Mouse (Mus musculus) lung, embryonic 14.5 days (tissue): ENCODE results near the gene Srgn. TPM values are rescaled to one million over a fixed set of nuclear protein-coding genes. Genes with fewer than 3 reads are reported as not detected.

Experiments
- ATAC-seq: fragments of 200-750 bp; cut with Nextera tagmentation; 2 replicates; pipeline ENCODE4 v1.8.0; 2017; ENCODE audit warnings: mild to moderate bottlenecking, moderate TSS enrichment, moderate library complexity; ENCODE audit not compliant: insufficient read depth
- DNase-seq: peaks from one replicate; pipeline ENCODE4 v3.0.0-alpha.2; 2015
- H3K27ac ChIP-seq: fragments of 300-500 bp; sonication (generic); 2 replicates; pipeline ENCODE4 v1.5.1; 2014; ENCODE audit warnings: low read depth, mild to moderate bottlenecking, moderate library complexity
- H3K27me3 ChIP-seq: fragments of 300-500 bp; sonication (generic); 2 replicates; pipeline ENCODE4 v1.6.1; 2014; ENCODE audit warnings: low read length, control low read depth; ENCODE audit not compliant: insufficient read depth
- H3K36me3 ChIP-seq: fragments of 300-500 bp; sonication (generic); 2 replicates; pipeline ENCODE4 v1.6.1; 2014; ENCODE audit warnings: control low read depth; ENCODE audit not compliant: insufficient read depth
- H3K4me1 ChIP-seq: fragments of 300-500 bp; sonication (generic); 2 replicates; pipeline ENCODE4 v1.6.1; 2014; ENCODE audit warnings: antibody characterized with exemption, control low read depth; ENCODE audit not compliant: insufficient read depth
- H3K4me2 ChIP-seq: fragments of 300-500 bp; sonication (generic); 2 replicates; pipeline ENCODE4 v1.6.1; 2014; ENCODE audit warnings: mild to moderate bottlenecking
- H3K4me3 ChIP-seq: fragments of 300-500 bp; sonication (generic); 2 replicates; pipeline ENCODE4 v1.5.1; 2014; ENCODE audit warnings: low read depth, low read length
- H3K9ac ChIP-seq: fragments of 300-500 bp; sonication (generic); 2 replicates; pipeline ENCODE4 v1.6.1; 2014
- H3K9me3 ChIP-seq: fragments of 300-500 bp; sonication (generic); 2 replicates; pipeline ENCODE4 v1.6.1; 2016; ENCODE audit warnings: low read depth, low read length, control low read depth
- CTCF ChIP-seq: IDR thresholded peaks from 2 replicates; pipeline ENCODE4 v1.5.1; 2016; ENCODE audit warnings: antibody characterized with exemption, low read depth
- WGBS: fragments of 180-500 bp; shearing (Covaris S2); extraction: QIAGEN DNeasy Blood & Tissue Kit; methylation state at CpG from one replicate; pipeline ENCODE4 v1.1.7; 2014; 5-methylcytosine and 5-hydroxymethylcytosine counted together
- polyA plus RNA-seq: library from polyadenylated mRNA; unstranded; fragments of >200 nt; fragmentation: Nextera tagmentation; extraction: Ambion mirVana; gene quantifications from 2 replicates; pipeline ENCODE4 v1.2.1, GENCODE M21; 2014

The Srgn gene
- polyA plus RNA-seq, 1 experiment from 2014 or later = 33.8 TPM

- no peaks in the 10 kb centered on the region for H3K27me3 ChIP-seq
- DNase-seq (no peak), ATAC-seq (no peak)
- no peaks in the 10 kb centered on the region for H3K9me3 ChIP-seq
- no peak overlapping the region for H3K4me2 ChIP-seq
- no peak overlapping the region for H3K9ac ChIP-seq
- no peaks in the 10 kb centered on the region for H3K4me1 ChIP-seq
- no peak overlapping the region for H3K27ac ChIP-seq
- H3K36me3 ChIP-seq = no peaks in the 10 kb centered on the region
- 91% methylated on average over 8 of the region's 8 CpGs for WGBS
- no peak overlapping the region for H3K4me3 ChIP-seq
- TF ChIP-seq CTCF = no peak
These were observed 15.7 kb upstream of the Srgn start for GRCm38 (mm10) chr10:62542928-62543327.

GRCm38 (mm10) chr10:62542507-62542906 is 15.3 kb upstream of the Srgn start:
- 83% methylated on average over 12 of the region's 12 CpGs for WGBS
- Histone ChIP-seq H3K36me3 (no peaks in the 10 kb centered on the region), H3K9me3 (no peaks in the 10 kb centered on the region), H3K27ac (no peak overlapping the region), H3K4me3 (no peak overlapping the region), H3K27me3 (no peaks in the 10 kb centered on the region), H3K4me1 (no peaks in the 10 kb centered on the region), H3K9ac (no peak overlapping the region), H3K4me2 (no peak overlapping the region)
- no peak for DNase-seq
- no peak for TF ChIP-seq CTCF
- ATAC-seq = no peak

- ATAC-seq (no peak), DNase-seq (no peak)
- no peak overlapping the region for H3K4me2 ChIP-seq
- no peaks in the 10 kb centered on the region for H3K9me3 ChIP-seq
- H3K9ac ChIP-seq = no peak overlapping the region
- no peaks in the 10 kb centered on the region for H3K36me3 ChIP-seq
- no peaks in the 10 kb centered on the region for H3K27me3 ChIP-seq
- H3K27ac ChIP-seq = no peak overlapping the region
- no peaks in the 10 kb centered on the region for H3K4me1 ChIP-seq
- no peak for TF ChIP-seq CTCF
- 90% methylated on average over 12 of the region's 12 CpGs for WGBS
- no peak overlapping the region for H3K4me3 ChIP-seq
These were observed 14.2 kb upstream of the Srgn start for GRCm38 (mm10) chr10:62541499-62541898.

- H3K27ac ChIP-seq = no peak overlapping the region
These were observed 13.5 kb upstream of the Srgn start for GRCm38 (mm10) chr10:62540800-62541199.

GRCm38 (mm10) chr10:62534509-62534908 is 7.3 kb upstream of the Srgn start:
- DNase-seq (peak; percentile 55), ATAC-seq (peak; percentile 41; the same call in 1 of the 2 replicates)
- no peak overlapping the region for H3K4me2 ChIP-seq
- TF ChIP-seq CTCF = no peak
- no peaks in the 10 kb centered on the region for H3K9me3 ChIP-seq
- 74% methylated on average over 7 of the region's 7 CpGs for WGBS
- H3K9ac ChIP-seq = no peak overlapping the region
- H3K27ac ChIP-seq = no peak overlapping the region
- H3K4me1 ChIP-seq = no peaks in the 10 kb centered on the region
- H3K27me3 ChIP-seq = no peaks in the 10 kb centered on the region
- H3K36me3 ChIP-seq = no peaks in the 10 kb centered on the region
- no peak overlapping the region for H3K4me3 ChIP-seq

More at GRCm38 (mm10) chr10:62540800-62541199, 13.5 kb upstream of the Srgn start:
- DNase-seq (no peak), ATAC-seq (no peak)
- Histone ChIP-seq H3K4me3 (no peak overlapping the region), H3K9ac (no peak overlapping the region), H3K4me1 (no peaks in the 10 kb centered on the region), H3K27me3 (no peaks in the 10 kb centered on the region), H3K9me3 (no peaks in the 10 kb centered on the region), H3K36me3 (no peaks in the 10 kb centered on the region), H3K4me2 (no peak overlapping the region)
- TF ChIP-seq CTCF = no peak
- WGBS = 50% methylated on average over 3 of the region's 3 CpGs

GRCm38 (mm10) chr10:62532832-62533231 is 5.6 kb upstream of the Srgn start:
- Histone ChIP-seq H3K9me3 (no peaks in the 10 kb centered on the region), H3K4me3 (no peak overlapping the region), H3K4me2 (no peak overlapping the region), H3K27ac (no peak overlapping the region), H3K36me3 (no peaks in the 10 kb centered on the region), H3K4me1 (no peaks in the 10 kb centered on the region), H3K9ac (no peak overlapping the region), H3K27me3 (no peaks in the 10 kb centered on the region)
- ATAC-seq (no peak), DNase-seq (no peak)
- 43% methylated on average over 2 of the region's 2 CpGs for WGBS
- TF ChIP-seq CTCF = no peak

- H3K36me3 ChIP-seq = no peaks in the 10 kb centered on the region
- no peak overlapping the region for H3K4me3 ChIP-seq
- no peaks in the 10 kb centered on the region for H3K9me3 ChIP-seq
- no peak for ATAC-seq
- H3K27ac ChIP-seq = no peak overlapping the region
- no peaks in the 10 kb centered on the region for H3K4me1 ChIP-seq
- 70% methylated on average over 9 of the region's 9 CpGs for whole genome bisulfite sequencing
- no peak overlapping the region for H3K9ac ChIP-seq
- TF ChIP-seq CTCF = no peak
- no peak overlapping the region for H3K4me2 ChIP-seq
- DNase-seq = peak; percentile 60
- no peaks in the 10 kb centered on the region for H3K27me3 ChIP-seq
These were observed 2.9 kb upstream of the Srgn start for GRCm38 (mm10) chr10:62530183-62530582.

GRCm38 (mm10) chr10:62522346-62522950 is 4.8 kb downstream of the Srgn start:
- Histone ChIP-seq H3K9me3 (no peaks in the 10 kb centered on the region), H3K4me2 (no peak overlapping the region), H3K27me3 (no peaks in the 10 kb centered on the region), H3K9ac (no peak overlapping the region), H3K4me1 (peaks cover 3% of the 10 kb centered on the region; the same call in 1 of the 2 replicates), H3K4me3 (no peak overlapping the region), H3K27ac (no peak overlapping the region), H3K36me3 (no peaks in the 10 kb centered on the region)
- ATAC-seq (0 out of 2 replicates have a peak, but pooled peaks have one; percentile 24), DNase-seq (no peak)
- WGBS = 47% methylated on average over 7 of the region's 7 CpGs
- TF ChIP-seq CTCF = no peak
